ENCODE assay signal across 13 mouse cellular contexts in the genomic region with DNA sequence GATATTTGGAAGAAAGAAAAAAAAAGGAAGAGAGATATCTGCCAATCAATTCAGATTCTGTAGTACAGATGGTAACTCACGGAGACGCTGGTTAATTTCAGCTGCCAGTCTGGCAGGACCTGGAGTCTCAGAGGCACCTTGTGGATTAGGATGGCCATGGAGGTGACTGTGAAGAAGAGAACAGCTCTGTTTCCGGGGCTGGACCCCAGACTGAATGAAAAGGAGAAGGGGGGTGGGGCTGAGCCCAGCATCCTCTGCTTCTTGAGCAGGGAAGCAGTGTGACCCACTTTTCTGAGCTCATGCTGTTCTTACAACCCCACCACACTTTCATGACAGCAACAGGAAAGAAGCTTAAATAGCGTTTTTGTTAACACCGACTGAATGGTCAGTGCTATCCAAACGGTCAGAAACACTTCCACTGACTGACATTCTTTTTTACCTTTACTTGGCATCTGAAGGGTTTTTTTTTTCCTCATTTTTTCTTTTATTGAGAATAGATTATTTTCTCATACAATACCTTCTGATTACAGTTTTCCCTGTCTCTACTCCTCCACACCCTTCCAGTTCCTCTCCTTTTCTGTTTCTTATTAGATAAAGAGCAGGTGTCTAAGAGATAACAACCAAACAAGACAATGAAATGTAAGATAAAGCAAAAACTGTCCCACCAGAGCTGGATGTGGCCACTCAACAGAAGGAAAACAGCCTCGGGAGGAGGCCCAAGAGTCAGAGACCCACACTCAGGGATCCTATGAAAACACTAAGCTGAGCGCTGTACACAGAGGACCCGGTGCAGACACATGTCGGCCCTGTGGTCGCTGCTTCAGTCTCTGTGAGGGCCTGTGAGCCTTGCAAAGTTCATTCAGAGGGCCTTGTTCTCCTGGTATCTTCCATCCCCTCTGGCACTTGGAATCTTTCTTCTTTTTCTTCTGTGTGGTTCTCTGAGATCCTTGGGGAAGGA.
DNase-seq lines count a peak whose midpoint lies in the region; ATAC-seq and TF ChIP-seq lines count a peak whose summit lies in the region.
"Had no signal": no experiment of that assay in that cellular context is flagged by ENCODE, and none has a peak within 500 bp of the region (broad histone marks: within the 10 kb centered on the region; RNA-seq: fewer than 3 reads in every experiment).

No protein-coding gene starts in this region.

- ATAC-seq in hindbrain, embryonic 11.5 days (ENCODE audit: low FRiP score), result no peak
- no peak for ATAC-seq in hindbrain, embryonic 12.5 days (ENCODE audit: low FRiP score)
- ATAC-seq in forebrain, postnatal 0 days, result no peak; the same call in 1 of the 2 replicates
- no peak for ATAC-seq in midbrain, embryonic 14.5 days (ENCODE audit: low FRiP score, low TSS enrichment)

- no peak for TF ChIP-seq CTCF in forebrain, postnatal 0 days (IDR thresholded peaks at IDR 0.05; ENCODE audit: low read depth)

- peak; percentile 25 for DNase-seq in hindbrain, embryonic 11.5 days (ENCODE audit: low spot score)
- DNase-seq in MEL-GATA-1-ER (ENCODE audit: extremely low read depth, low read depth), result peak; percentile 36
- DNase-seq in forebrain, postnatal 0 days, result peak; percentile 46
- DNase-seq in midbrain, embryonic 14.5 days, result peak; percentile 49
- no peak for DNase-seq in embryo, embryonic 10 days (ENCODE audit: low spot score)
- DNase-seq in ovary, postnatal 10 days (ENCODE audit: low spot score), result no peak
- DNase-seq in heart, postnatal 25 days (ENCODE audit: low spot score), result no peak
- DNase-seq: kidney, adult 11 months; layer of hippocampus, adult 9-11 months had no signal

- no peak overlapping the region for H3K9ac ChIP-seq in hindbrain, embryonic 11.5 days (ENCODE audit: low read depth, low read length)
- no peak overlapping the region for H3K9ac ChIP-seq in hindbrain, embryonic 12.5 days
- no peak overlapping the region for H3K9ac ChIP-seq in forebrain, postnatal 0 days
- no peak overlapping the region for H3K9ac ChIP-seq in midbrain, embryonic 14.5 days (replicated peaks; ENCODE audit: low read length)
- H3K9ac ChIP-seq: limb, embryonic 13.5 days had no signal

- no peaks in the 10 kb centered on the region; the same call in 1 of the 2 replicates for H3K4me1 ChIP-seq in hindbrain, embryonic 11.5 days (replicated peaks; ENCODE audit: control insufficient read depth, insufficient read depth, low read length)
- H3K4me1 ChIP-seq in hindbrain, embryonic 12.5 days, result peaks cover 18% of the 10 kb centered on the region
- H3K4me1 ChIP-seq in forebrain, postnatal 0 days (ENCODE audit: insufficient read depth), result no peaks in the 10 kb centered on the region; the same call in 1 of the 2 replicates
- peaks cover 19% of the 10 kb centered on the region for H3K4me1 ChIP-seq in midbrain, embryonic 14.5 days (ENCODE audit: control insufficient read depth, insufficient read depth, low read length)

- no peak overlapping the region for H3K27ac ChIP-seq in hindbrain, embryonic 11.5 days (ENCODE audit: low read depth, low read length)
- H3K27ac ChIP-seq in hindbrain, embryonic 12.5 days, result no peak overlapping the region
- no peak overlapping the region for H3K27ac ChIP-seq in forebrain, postnatal 0 days (ENCODE audit: low read depth, low read length)
- no peak overlapping the region; the same call in 1 of the 2 replicates for H3K27ac ChIP-seq in midbrain, embryonic 14.5 days (replicated peaks; ENCODE audit: low read depth, low read length)
- H3K27ac ChIP-seq: limb, embryonic 13.5 days; macrophage had no signal

- no peak overlapping the region for H3K4me3 ChIP-seq in hindbrain, embryonic 11.5 days (ENCODE audit: low read depth, low read length)
- H3K4me3 ChIP-seq in hindbrain, embryonic 12.5 days, result no peak overlapping the region
- no peak overlapping the region for H3K4me3 ChIP-seq in forebrain, postnatal 0 days (ENCODE audit: low read depth, low read length)
- H3K4me3 ChIP-seq in midbrain, embryonic 14.5 days (replicated peaks; ENCODE audit: low read depth, low read length), result no peak overlapping the region
- H3K4me3 ChIP-seq: limb, embryonic 13.5 days had no signal

- H3K4me2 ChIP-seq in hindbrain, embryonic 11.5 days (replicated peaks; ENCODE audit: low read depth, low read length), result no peak overlapping the region
- no peak overlapping the region for H3K4me2 ChIP-seq in hindbrain, embryonic 12.5 days (replicated peaks)
- H3K4me2 ChIP-seq in forebrain, postnatal 0 days (ENCODE audit: low read depth), result no peak overlapping the region
- peak overlapping the region; percentile 31 for H3K4me2 ChIP-seq in midbrain, embryonic 14.5 days (ENCODE audit: low read length)
- H3K4me2 ChIP-seq: heart, embryonic 11.5 days; limb, embryonic 13.5 days had no signal

- intact Hi-C loops in heart, postnatal 25 days (cut with DNase I), result no loop called here

- H3K27me3 ChIP-seq in hindbrain, embryonic 11.5 days (ENCODE audit: control insufficient read depth, insufficient read depth, low read length), result peaks cover 3% of the 10 kb centered on the region
- peaks cover 12% of the 10 kb centered on the region; the same call in 1 of the 2 replicates for H3K27me3 ChIP-seq in hindbrain, embryonic 12.5 days
- no peaks in the 10 kb centered on the region for H3K27me3 ChIP-seq in forebrain, postnatal 0 days (ENCODE audit: insufficient read depth, low read length)
- H3K27me3 ChIP-seq in midbrain, embryonic 14.5 days (ENCODE audit: control insufficient read depth, insufficient read depth, low read length), result 0 out of 2 replicates have a peak, but pooled peaks cover 3% of the 10 kb centered on the region
- H3K27me3 ChIP-seq: limb, embryonic 13.5 days had no signal

- no peaks in the 10 kb centered on the region for H3K9me3 ChIP-seq in hindbrain, embryonic 11.5 days (ENCODE audit: control insufficient read depth, low read length)
- no peaks in the 10 kb centered on the region for H3K9me3 ChIP-seq in hindbrain, embryonic 12.5 days (replicated peaks)
- no peaks in the 10 kb centered on the region for H3K9me3 ChIP-seq in forebrain, postnatal 0 days (ENCODE audit: low read length)
- no peaks in the 10 kb centered on the region for H3K9me3 ChIP-seq in midbrain, embryonic 14.5 days (ENCODE audit: control insufficient read depth, low read length)
- H3K9me3 ChIP-seq: limb, embryonic 13.5 days had no signal

- 65% methylated on average over 11 of the region's 11 CpGs for WGBS in hindbrain, embryonic 11.5 days
- WGBS in hindbrain, embryonic 12.5 days, result 52% methylated on average over 11 of the region's 11 CpGs
- WGBS in forebrain, postnatal 0 days, result 44% methylated on average over 11 of the region's 11 CpGs
- WGBS in midbrain, embryonic 14.5 days, result 45% methylated on average over 11 of the region's 11 CpGs

- no peaks in the 10 kb centered on the region for H3K36me3 ChIP-seq in hindbrain, embryonic 11.5 days (ENCODE audit: control insufficient read depth, insufficient read depth, low read length)
- no peaks in the 10 kb centered on the region for H3K36me3 ChIP-seq in hindbrain, embryonic 12.5 days
- H3K36me3 ChIP-seq in forebrain, postnatal 0 days (ENCODE audit: insufficient read depth), result no peaks in the 10 kb centered on the region
- H3K36me3 ChIP-seq in midbrain, embryonic 14.5 days (ENCODE audit: control insufficient read depth, insufficient read depth, low read length), result no peaks in the 10 kb centered on the region
- H3K36me3 ChIP-seq: limb, embryonic 13.5 days had no signal

Comparison
In these comparisons a context has a peak if more than half of its experiments do, and no peak if none do; other contexts are left out.
1. DNase-seq: peak in hindbrain, embryonic 11.5 days (single experiment), MEL-GATA-1-ER (single experiment), forebrain, postnatal 0 days (single experiment) and midbrain, embryonic 14.5 days (single experiment); none in embryo, embryonic 10 days (single experiment), ovary, postnatal 10 days (single experiment) and heart, postnatal 25 days (single experiment).